Mouse (Mus musculus) neural tube, embryonic 11.5 days (tissue): ENCODE measurements at regions not wholly inside any gene's neighbourhood (a gene's known extent, or its start where the extent isn't known, plus 50 kb on each side); places are given as distances from the start of the nearest gene placed in this dataset.
"Not testable (repeated sequence)": the region's sequence is repeated elsewhere in the genome, so short reads cannot be mapped to it uniquely, and the experiment has no call there.

ENCODE experiments used
- ATAC-seq: fragments of 200-750 bp; cut with Nextera tagmentation; 2 replicates; pipeline ENCODE4 v1.8.0; 2017; ENCODE audit warnings: moderate number of reproducible peaks, mild to moderate bottlenecking, moderate TSS enrichment, moderate library complexity; ENCODE audit not compliant: insufficient read depth, low FRiP score, low TSS enrichment
- DNase-seq: peaks from one replicate; pipeline ENCODE4 v3.0.0-alpha.2; 2015; ENCODE audit warnings: low spot score
- H3K27ac ChIP-seq: fragments of 300-500 bp; sonication (generic); 2 replicates; pipeline ENCODE4 v1.5.1; 2014; ENCODE audit warnings: low read depth, mild to moderate bottlenecking, low read length
- H3K27me3 ChIP-seq: fragments of 300-500 bp; sonication (generic); 2 replicates; pipeline ENCODE4 v1.6.1; 2014; ENCODE audit warnings: mild to moderate bottlenecking, low read length, mixed read lengths; ENCODE audit not compliant: control insufficient read depth, insufficient read depth
- H3K36me3 ChIP-seq: fragments of 300-500 bp; sonication (generic); 2 replicates; pipeline ENCODE4 v1.6.1; 2014; ENCODE audit warnings: mild to moderate bottlenecking, low read length, moderate library complexity, mixed read lengths; ENCODE audit not compliant: control insufficient read depth, insufficient read depth
- H3K4me1 ChIP-seq: fragments of 300-500 bp; sonication (generic); 2 replicates; pipeline ENCODE4 v1.6.1; 2014; ENCODE audit warnings: low read length, mixed read lengths; ENCODE audit not compliant: control insufficient read depth, insufficient read depth
- H3K4me2 ChIP-seq: fragments of 300-500 bp; sonication (generic); 2 replicates; pipeline ENCODE4 v1.6.1; 2014; ENCODE audit warnings: low read depth, mild to moderate bottlenecking, moderate library complexity
- H3K4me3 ChIP-seq: fragments of 300-500 bp; sonication (generic); 2 replicates; pipeline ENCODE4 v1.5.1; 2014; ENCODE audit warnings: low read depth, low read length
- H3K9ac ChIP-seq: fragments of 300-500 bp; sonication (generic); 2 replicates; pipeline ENCODE4 v1.6.1; 2014; ENCODE audit warnings: mild to moderate bottlenecking, low read length
- H3K9me3 ChIP-seq: fragments of 300-500 bp; sonication (generic); 2 replicates; pipeline ENCODE4 v1.6.1; 2016; ENCODE audit warnings: low read length; ENCODE audit not compliant: control insufficient read depth
- WGBS: fragments of 180-500 bp; shearing (Covaris S2); extraction: QIAGEN DNeasy Blood & Tissue Kit; methylation state at CpG from one replicate; pipeline ENCODE4 v1.1.7; 2014; 5-methylcytosine and 5-hydroxymethylcytosine counted together

DNA sequence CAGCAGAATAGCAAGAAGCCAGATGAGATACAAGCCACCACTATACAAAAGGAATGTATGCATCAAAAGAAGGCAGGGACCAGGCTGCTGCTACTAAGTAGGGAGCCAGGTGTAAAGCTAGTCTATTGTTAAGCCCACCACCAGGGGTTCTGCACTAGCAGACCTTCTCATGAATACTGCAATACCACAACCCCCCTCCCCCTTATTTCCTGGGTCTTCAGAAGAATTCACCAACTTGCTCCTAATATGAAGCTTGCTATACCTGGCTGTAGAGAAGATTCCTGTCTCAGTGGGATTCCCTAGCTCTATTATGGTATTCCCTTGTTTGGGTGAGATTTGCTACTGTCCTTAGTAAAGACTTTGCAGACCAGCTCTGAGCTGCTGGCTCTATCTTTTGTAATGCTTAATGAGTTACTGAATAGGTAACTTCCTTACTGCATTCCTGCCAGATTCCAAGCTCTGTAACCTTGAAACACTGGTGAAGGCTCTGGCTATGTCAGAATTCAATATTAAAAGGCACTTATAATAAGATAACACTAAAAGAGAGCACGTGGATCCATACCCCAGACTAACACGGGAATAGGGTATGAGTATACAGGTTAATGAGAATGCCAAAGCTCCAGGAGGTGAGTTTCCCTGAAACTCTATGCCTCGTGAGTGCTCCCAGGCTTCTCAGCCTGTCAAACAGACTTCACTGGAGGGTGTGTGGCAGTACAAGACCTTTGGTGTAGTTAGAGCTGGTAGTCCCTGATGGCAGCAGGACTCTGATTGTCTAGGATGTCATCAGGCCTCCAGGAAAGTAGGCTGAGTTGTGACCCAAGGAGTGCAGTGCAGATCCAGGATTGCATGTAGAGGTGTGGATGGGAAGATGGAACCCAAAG lies 455.5 kb downstream of the Plxdc2 start:
- H3K4me2 ChIP-seq, H3K36me3 ChIP-seq, H3K4me1 ChIP-seq, H3K4me3 ChIP-seq, DNase-seq, ATAC-seq, H3K27ac ChIP-seq, H3K27me3 ChIP-seq, H3K9ac ChIP-seq, H3K9me3 ChIP-seq: not testable (repeated sequence)
- WGBS, result 62% methylated on average over 3 of the region's 3 CpGs

DNA sequence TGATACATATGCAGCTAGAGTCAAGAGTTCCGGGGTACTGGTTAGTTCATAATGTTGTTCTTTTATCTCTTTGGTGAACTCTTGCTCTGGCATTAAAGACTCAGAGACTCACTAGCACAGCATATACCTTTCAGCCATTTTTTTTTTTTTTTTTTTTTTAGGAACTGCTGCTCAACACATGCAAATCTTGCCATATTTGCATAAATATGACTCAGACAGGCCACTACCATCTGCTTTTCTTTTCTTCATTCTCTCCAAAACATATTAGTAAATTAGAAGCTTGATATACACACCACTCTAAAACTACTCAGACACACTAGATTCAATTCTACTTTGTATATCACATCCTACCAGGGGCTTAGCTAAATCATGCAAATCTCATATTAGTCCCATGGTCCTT lies 464.3 kb downstream of the Plxdc2 start:
- Histone ChIP-seq H3K9me3 (no peaks in the 10 kb centered on the region), H3K4me3 (no peak overlapping the region), H3K27ac (no peak overlapping the region), H3K4me2 (no peak overlapping the region), H3K27me3 (no peaks in the 10 kb centered on the region), H3K4me1 (no peaks in the 10 kb centered on the region), H3K9ac (no peak overlapping the region), H3K36me3 (no peaks in the 10 kb centered on the region)
- no peak for ATAC-seq
- no peak for DNase-seq
- 100% methylated on average over 1 of the region's 1 CpGs for WGBS

DNA sequence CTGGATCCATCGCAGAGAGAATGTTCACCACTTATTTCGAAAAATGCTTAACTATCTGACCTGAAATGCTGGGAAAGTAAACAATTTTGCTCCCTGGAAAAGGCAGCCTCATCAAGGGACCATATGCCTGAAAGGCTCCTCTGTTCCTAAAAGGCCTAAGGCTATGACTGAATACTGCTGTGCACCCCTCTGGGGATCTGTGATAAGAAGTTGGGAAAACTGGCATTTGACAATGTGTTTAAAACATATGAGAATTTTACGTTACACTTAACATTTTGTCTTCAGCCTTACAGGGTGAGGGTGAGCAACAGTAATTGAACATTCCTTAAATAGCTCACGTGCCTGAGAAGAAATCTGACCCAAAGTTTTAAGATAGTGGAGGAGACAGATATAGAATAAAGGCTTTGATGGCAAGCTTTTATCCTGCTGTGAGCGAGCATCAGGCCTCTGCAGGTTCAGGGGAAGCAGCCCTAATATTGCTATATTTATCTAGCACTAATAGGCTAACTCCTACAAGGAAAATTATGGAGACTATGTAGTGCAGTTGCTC lies 468.7 kb downstream of the Plxdc2 start:
- WGBS, result 65% methylated on average over 5 of the region's 5 CpGs
- H3K36me3 ChIP-seq, result no peaks in the 10 kb centered on the region
- no peak for ATAC-seq
- no peaks in the 10 kb centered on the region for H3K27me3 ChIP-seq
- H3K9ac ChIP-seq, result no peak overlapping the region
- no peak overlapping the region for H3K4me2 ChIP-seq
- no peak overlapping the region for H3K27ac ChIP-seq
- DNase-seq, result no peak
- H3K9me3 ChIP-seq, result no peaks in the 10 kb centered on the region
- H3K4me1 ChIP-seq, result no peaks in the 10 kb centered on the region
- no peak overlapping the region for H3K4me3 ChIP-seq

DNA sequence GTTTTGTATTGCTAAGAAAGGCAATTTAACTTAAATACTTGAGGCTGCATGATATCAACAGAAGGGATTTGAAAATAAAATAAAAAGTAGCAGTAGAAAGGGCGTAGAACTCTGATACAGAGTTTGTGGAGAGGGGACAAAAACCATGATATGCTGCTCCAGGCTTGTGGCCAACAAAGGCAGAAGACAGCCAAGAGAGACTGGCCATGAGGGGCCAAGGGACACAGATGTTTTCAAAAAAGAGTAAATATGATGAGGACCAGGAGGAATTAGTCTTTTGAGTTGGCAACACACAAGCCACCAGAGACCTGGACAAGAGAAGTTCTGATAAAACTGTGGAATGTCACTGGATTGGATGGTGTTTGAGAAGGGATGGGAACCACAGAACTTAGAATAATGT lies 471.2 kb downstream of the Plxdc2 start:
- no peaks in the 10 kb centered on the region for H3K27me3 ChIP-seq
- H3K4me2 ChIP-seq, result no peak overlapping the region
- H3K27ac ChIP-seq, result no peak overlapping the region
- H3K4me1 ChIP-seq, result no peaks in the 10 kb centered on the region
- H3K9ac ChIP-seq, result no peak overlapping the region
- H3K36me3 ChIP-seq, result no peaks in the 10 kb centered on the region
- ATAC-seq (no peak), DNase-seq (no peak)
- WGBS, result 93% methylated on average over 1 of the region's 1 CpGs
- H3K9me3 ChIP-seq, result no peaks in the 10 kb centered on the region
- no peak overlapping the region for H3K4me3 ChIP-seq

DNA sequence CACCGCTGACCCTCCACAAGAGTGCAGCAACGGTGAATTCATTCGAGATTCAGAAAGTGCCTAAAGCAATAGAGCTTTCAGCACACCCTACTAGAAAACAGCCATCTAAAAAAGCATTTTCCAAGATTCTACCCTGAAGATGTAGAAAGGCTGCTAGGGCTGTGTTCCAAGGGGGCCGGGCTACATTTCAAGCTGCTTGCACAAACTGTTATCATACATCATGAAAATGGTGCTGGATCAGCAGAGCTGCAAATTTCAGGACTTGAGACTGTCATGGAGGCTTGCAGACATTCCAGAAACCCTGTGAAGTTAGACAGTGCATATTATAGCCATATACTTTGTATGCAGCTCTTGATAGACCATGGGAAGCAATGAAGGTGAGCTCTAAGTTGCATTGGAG lies 479.9 kb downstream of the Plxdc2 start:
- Histone ChIP-seq H3K4me1 (no peaks in the 10 kb centered on the region), H3K36me3 (no peaks in the 10 kb centered on the region), H3K9ac (no peak overlapping the region), H3K9me3 (no peaks in the 10 kb centered on the region), H3K4me2 (no peak overlapping the region), H3K27ac (no peak overlapping the region), H3K27me3 (no peaks in the 10 kb centered on the region), H3K4me3 (no peak overlapping the region)
- ATAC-seq (no peak), DNase-seq (no peak)
- 87% methylated on average over 4 of the region's 4 CpGs for WGBS

DNA sequence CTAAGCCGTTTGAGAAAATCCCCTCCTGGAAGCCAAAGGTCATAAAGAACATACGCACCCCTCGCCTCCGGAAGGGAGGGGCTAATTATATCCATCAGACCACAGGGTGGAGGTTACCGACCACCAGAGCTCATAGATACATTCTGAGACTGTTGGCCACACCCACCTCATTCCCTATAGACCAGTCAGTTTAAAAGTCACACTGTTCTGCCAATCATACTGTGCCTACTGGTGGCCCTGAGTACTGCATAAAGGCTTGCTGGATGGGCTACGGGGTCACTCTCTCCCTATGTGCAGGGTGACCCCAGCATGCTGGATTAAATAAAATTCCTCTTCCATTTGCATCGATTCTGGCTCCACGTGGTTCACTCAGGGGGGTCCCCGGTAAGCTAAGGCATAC lies 482.6 kb downstream of the Plxdc2 start:
- H3K27me3 ChIP-seq, result no peaks in the 10 kb centered on the region
- H3K9me3 ChIP-seq, result no peaks in the 10 kb centered on the region
- no peak for DNase-seq

DNA sequence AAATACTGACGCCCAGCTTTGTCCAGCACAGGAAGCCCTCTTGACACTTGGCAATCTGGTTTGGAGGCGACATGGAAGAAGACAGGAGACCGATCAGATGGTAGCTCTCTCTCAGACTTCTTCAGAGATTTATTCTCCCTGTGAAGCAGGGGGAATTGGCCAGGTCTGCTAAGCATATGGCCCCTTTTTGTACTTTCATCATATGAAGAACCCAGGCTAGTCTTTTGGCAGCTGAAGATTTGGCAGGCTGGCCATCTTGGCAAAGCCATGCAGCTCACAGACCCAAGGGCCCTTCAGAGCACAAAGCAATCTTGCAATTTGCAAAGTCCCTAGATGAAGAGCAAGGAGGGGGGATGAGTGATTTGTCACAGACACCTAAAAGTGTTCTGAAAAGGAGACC lies 493.8 kb downstream of the Plxdc2 start:
- H3K4me2 ChIP-seq, result no peak overlapping the region
- DNase-seq (no peak), ATAC-seq (no peak)

More for the DNA sequence above, 482.6 kb downstream of the Plxdc2 start:
- H3K9ac ChIP-seq, result no peak overlapping the region
- H3K4me3 ChIP-seq, result no peak overlapping the region
- H3K27ac ChIP-seq, result no peak overlapping the region
- no peak overlapping the region for H3K4me2 ChIP-seq
- 85% methylated on average over 9 of the region's 9 CpGs for WGBS
- ATAC-seq, result no peak; the same call in 1 of the 2 replicates
- H3K36me3 ChIP-seq, result no peaks in the 10 kb centered on the region
- H3K4me1 ChIP-seq, result no peaks in the 10 kb centered on the region

DNA sequence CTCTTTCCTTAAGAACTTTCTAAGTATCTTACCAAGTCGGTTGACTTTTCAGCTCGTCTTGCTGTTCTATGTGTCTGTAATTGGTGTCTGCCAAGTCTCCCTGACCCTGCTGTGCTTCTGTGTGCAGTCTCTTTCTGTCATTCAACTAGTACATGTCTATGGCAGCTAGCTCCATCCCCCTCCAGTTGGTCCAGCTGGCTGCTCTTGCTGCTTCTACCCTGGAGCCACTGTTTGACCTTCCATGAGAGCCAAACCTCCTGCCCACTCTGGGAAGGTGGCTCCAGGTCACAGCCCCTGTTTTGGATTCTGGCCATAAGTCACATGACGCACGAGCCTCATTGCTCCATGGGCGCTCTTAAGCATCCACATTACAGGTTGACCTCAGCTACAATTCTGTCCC lies 504.0 kb downstream of the Plxdc2 start:
- no peak overlapping the region for H3K27ac ChIP-seq
- H3K9me3 ChIP-seq, result no peaks in the 10 kb centered on the region
- H3K4me1 ChIP-seq, result no peaks in the 10 kb centered on the region
- ATAC-seq (no peak), DNase-seq (no peak)
- no peaks in the 10 kb centered on the region for H3K27me3 ChIP-seq
- 86% methylated on average over 5 of the region's 5 CpGs for WGBS
- H3K4me2 ChIP-seq, result no peak overlapping the region
- no peak overlapping the region for H3K9ac ChIP-seq
- no peak overlapping the region for H3K4me3 ChIP-seq
- H3K36me3 ChIP-seq, result no peaks in the 10 kb centered on the region

More for the DNA sequence above, 493.8 kb downstream of the Plxdc2 start:
- Histone ChIP-seq H3K9ac (no peak overlapping the region), H3K4me1 (no peaks in the 10 kb centered on the region), H3K36me3 (no peaks in the 10 kb centered on the region), H3K9me3 (no peaks in the 10 kb centered on the region), H3K27me3 (no peaks in the 10 kb centered on the region), H3K27ac (no peak overlapping the region), H3K4me3 (no peak overlapping the region)
- 84% methylated on average over 3 of the region's 3 CpGs for WGBS
